Mouse (Mus musculus): ENCODE data around the gene Dhodh. TPM values are rescaled to one million over a fixed set of nuclear protein-coding genes. Genes with fewer than 3 reads are reported as not detected.

Dhodh gene
- polyA plus RNA-seq, 1 experiment from 2014 or later = 38.7 TPM

Other genes starting within 250 kb of the Dhodh start
- gene Pmfbp1, start 114.6 kb downstream of the Dhodh start, polyA plus RNA-seq (2014; fragmentation: Nextera tagmentation; extraction: Ambion mirVana) = 0.09 and 0.15 TPM in 2 replicates
- 9.5 and 10.9 TPM in 2 replicates for gene Dhx38, start 42.8 kb downstream of the Dhodh start, polyA plus RNA-seq (2014; fragmentation: Nextera tagmentation; extraction: Ambion mirVana)
- 18.4 and 18.7 TPM in 2 replicates for gene Txnl4b, start 42.8 kb downstream of the Dhodh start, polyA plus RNA-seq (2014; fragmentation: Nextera tagmentation; extraction: Ambion mirVana)
- 0.59 and 0.77 TPM in 2 replicates for gene Hp, start 29.5 kb downstream of the Dhodh start, polyA plus RNA-seq (2014; fragmentation: Nextera tagmentation; extraction: Ambion mirVana)
- gene Pkd1l3, start 5.8 kb upstream of the Dhodh start, polyA plus RNA-seq (2014; fragmentation: Nextera tagmentation; extraction: Ambion mirVana) = 0.15 TPM in 1 of 2 replicates, not detected in the other
- 91.3 and 95.8 TPM in 2 replicates for gene Ist1, start 84.6 kb upstream of the Dhodh start, polyA plus RNA-seq (2014; fragmentation: Nextera tagmentation; extraction: Ambion mirVana)
- 22.7 and 23.1 TPM in 2 replicates for gene Zfp821, start 96.9 kb upstream of the Dhodh start, polyA plus RNA-seq (2014; fragmentation: Nextera tagmentation; extraction: Ambion mirVana)
- gene Atxn1l, start 129.1 kb upstream of the Dhodh start, polyA plus RNA-seq (2014; fragmentation: Nextera tagmentation; extraction: Ambion mirVana) = 4.7 and 4.8 TPM in 2 replicates
- gene Ap1g1, start 169.9 kb upstream of the Dhodh start, polyA plus RNA-seq (2014; fragmentation: Nextera tagmentation; extraction: Ambion mirVana) = 23.8 and 25.2 TPM in 2 replicates

Data from heart, embryonic 14.5 days (tissue).